Mouse (Mus musculus): ENCODE measurements around the gene Clic4. TPM values are rescaled to one million over a fixed set of nuclear protein-coding genes. Genes with fewer than 3 reads are reported as not detected.

The Clic4 gene
- polyA plus RNA-seq, 1 experiment, result 139 TPM

- Histone ChIP-seq H3K79me2 (ENCODE audit: control insufficient read depth, insufficient read depth) (peaks cover 100% of the 10 kb centered on the region), H3K79me3 (ENCODE audit: low read depth) (peaks cover 97% of the 10 kb centered on the region), H3ac (ENCODE audit: control insufficient read depth, insufficient read length, low read depth) (no peak overlapping the region), H3K4me3 (ENCODE audit: insufficient read depth, poor library complexity, severe bottlenecking) (no peak overlapping the region), H3K36me3 (ENCODE audit: control insufficient read depth, insufficient read depth) (peaks cover 11% of the 10 kb centered on the region), H3K27me3 (ENCODE audit: control insufficient read depth, insufficient read depth, insufficient read length) (no peaks in the 10 kb centered on the region)
- TF ChIP-seq CTCF (IDR thresholded peaks at IDR 0.05; ENCODE audit: control insufficient read depth, insufficient read depth, insufficient read length), result no peak
- no peak for TF ChIP-seq FOSL1 (IDR thresholded peaks at IDR 0.05; ENCODE audit: insufficient read depth, low read length, poor library complexity, severe bottlenecking)
Observed at GRCm38 (mm10) chr4:135248250-135249018, 24.2 kb downstream of the Clic4 start.

GRCm38 (mm10) chr4:135246866-135247756 lies 25.5 kb downstream of the Clic4 start:
- Histone ChIP-seq H3K79me3 (ENCODE audit: low read depth) (peaks cover 97% of the 10 kb centered on the region), H3K36me3 (ENCODE audit: control insufficient read depth, insufficient read depth) (peaks cover 11% of the 10 kb centered on the region), H3K4me3 (ENCODE audit: insufficient read depth, poor library complexity, severe bottlenecking) (no peak overlapping the region), H3K27me3 (ENCODE audit: control insufficient read depth, insufficient read depth, insufficient read length) (no peaks in the 10 kb centered on the region), H3K79me2 (ENCODE audit: control insufficient read depth, insufficient read depth) (peaks cover 100% of the 10 kb centered on the region), H3ac (ENCODE audit: control insufficient read depth, insufficient read length, low read depth) (no peak overlapping the region)
- TF ChIP-seq MYOG (IDR thresholded peaks at IDR 0.05; ENCODE audit: control insufficient read depth, extremely low read depth, insufficient read length) (no peak), MYOD1 (IDR thresholded peaks at IDR 0.05; ENCODE audit: control insufficient read depth, insufficient read length, low read depth) (no peak), USF1 (IDR thresholded peaks at IDR 0.05; ENCODE audit: low read depth) (no peak), CEBPB (IDR thresholded peaks at IDR 0.05; ENCODE audit: low read depth) (no peak), CTCF (IDR thresholded peaks at IDR 0.05; ENCODE audit: control insufficient read depth, insufficient read depth, insufficient read length) (no peak), FOSL1 (IDR thresholded peaks at IDR 0.05; ENCODE audit: insufficient read depth, low read length, poor library complexity, severe bottlenecking) (no peak), MAX (IDR thresholded peaks at IDR 0.05) (no peak)

GRCm38 (mm10) chr4:135246444-135246843 lies 26.2 kb downstream of the Clic4 start:
- peaks cover 100% of the 10 kb centered on the region for H3K79me2 ChIP-seq (ENCODE audit: control insufficient read depth, insufficient read depth)
- TF ChIP-seq CTCF (IDR thresholded peaks at IDR 0.05; ENCODE audit: control insufficient read depth, insufficient read depth, insufficient read length) (no peak), USF1 (IDR thresholded peaks at IDR 0.05; ENCODE audit: low read depth) (no peak), MAX (IDR thresholded peaks at IDR 0.05) (no peak), CEBPB (IDR thresholded peaks at IDR 0.05; ENCODE audit: low read depth) (no peak), MYOD1 (IDR thresholded peaks at IDR 0.05; ENCODE audit: control insufficient read depth, insufficient read length, low read depth) (no peak), FOSL1 (IDR thresholded peaks at IDR 0.05; ENCODE audit: insufficient read depth, low read length, poor library complexity, severe bottlenecking) (no peak)

GRCm38 (mm10) chr4:135245841-135246240 lies 26.8 kb downstream of the Clic4 start:
- no peak overlapping the region for H3ac ChIP-seq (ENCODE audit: control insufficient read depth, insufficient read length, low read depth)
- H3K79me2 ChIP-seq (ENCODE audit: control insufficient read depth, insufficient read depth), result peaks cover 100% of the 10 kb centered on the region
- peaks cover 96% of the 10 kb centered on the region for H3K79me3 ChIP-seq (ENCODE audit: low read depth)
- H3K4me3 ChIP-seq (ENCODE audit: insufficient read depth, poor library complexity, severe bottlenecking), result no peak overlapping the region
- H3K36me3 ChIP-seq (ENCODE audit: control insufficient read depth, insufficient read depth), result peaks cover 11% of the 10 kb centered on the region
- no peaks in the 10 kb centered on the region for H3K27me3 ChIP-seq (ENCODE audit: control insufficient read depth, insufficient read depth, insufficient read length)
- TF ChIP-seq CTCF (IDR thresholded peaks at IDR 0.05; ENCODE audit: control insufficient read depth, insufficient read depth, insufficient read length), result no peak
- no peak for TF ChIP-seq FOSL1 (IDR thresholded peaks at IDR 0.05; ENCODE audit: insufficient read depth, low read length, poor library complexity, severe bottlenecking)
- no peak for TF ChIP-seq MYOD1 (IDR thresholded peaks at IDR 0.05; ENCODE audit: control insufficient read depth, insufficient read length, low read depth)
- TF ChIP-seq MYOG (IDR thresholded peaks at IDR 0.05; ENCODE audit: control insufficient read depth, extremely low read depth, insufficient read length), result no peak

More at GRCm38 (mm10) chr4:135246444-135246843, 26.2 kb downstream of the Clic4 start:
- H3K36me3 ChIP-seq (ENCODE audit: control insufficient read depth, insufficient read depth), result peaks cover 11% of the 10 kb centered on the region
- no peak overlapping the region for H3K4me3 ChIP-seq (ENCODE audit: insufficient read depth, poor library complexity, severe bottlenecking)
- H3K79me3 ChIP-seq (ENCODE audit: low read depth), result peaks cover 96% of the 10 kb centered on the region
- no peak overlapping the region for H3ac ChIP-seq (ENCODE audit: control insufficient read depth, insufficient read length, low read depth)
- H3K27me3 ChIP-seq (ENCODE audit: control insufficient read depth, insufficient read depth, insufficient read length), result no peaks in the 10 kb centered on the region

GRCm38 (mm10) chr4:135244335-135244734 lies 28.3 kb downstream of the Clic4 start:
- H3K27me3 ChIP-seq (ENCODE audit: control insufficient read depth, insufficient read depth, insufficient read length), result no peaks in the 10 kb centered on the region
- no peak overlapping the region for H3ac ChIP-seq (ENCODE audit: control insufficient read depth, insufficient read length, low read depth)
- no peak overlapping the region for H3K4me3 ChIP-seq (ENCODE audit: insufficient read depth, poor library complexity, severe bottlenecking)
- peaks cover 92% of the 10 kb centered on the region for H3K79me3 ChIP-seq (ENCODE audit: low read depth)
- H3K79me2 ChIP-seq (ENCODE audit: control insufficient read depth, insufficient read depth), result peaks cover 100% of the 10 kb centered on the region
- TF ChIP-seq CTCF (IDR thresholded peaks at IDR 0.05; ENCODE audit: control insufficient read depth, insufficient read depth, insufficient read length) (no peak), MYOG (IDR thresholded peaks at IDR 0.05; ENCODE audit: control insufficient read depth, extremely low read depth, insufficient read length) (no peak), CEBPB (IDR thresholded peaks at IDR 0.05; ENCODE audit: low read depth) (no peak), FOSL1 (IDR thresholded peaks at IDR 0.05; ENCODE audit: insufficient read depth, low read length, poor library complexity, severe bottlenecking) (no peak), MYOD1 (IDR thresholded peaks at IDR 0.05; ENCODE audit: control insufficient read depth, insufficient read length, low read depth) (no peak), MAX (IDR thresholded peaks at IDR 0.05) (no peak), USF1 (IDR thresholded peaks at IDR 0.05; ENCODE audit: low read depth) (no peak)
- peaks cover 8% of the 10 kb centered on the region for H3K36me3 ChIP-seq (ENCODE audit: control insufficient read depth, insufficient read depth)

Data from C2C12 (cell line).